Mouse (Mus musculus) heart, embryonic 12.5 days (tissue): ENCODE measurements around the gene Tert. TPM values are rescaled to one million over a fixed set of nuclear protein-coding genes. Genes with fewer than 3 reads are reported as not detected.
A peak's percentile ranks its signal among the peaks of the same experiment; 100 is the strongest.

ENCODE experiments used
- ATAC-seq: fragments of 200-750 bp; cut with Nextera tagmentation; 2 replicates; pipeline ENCODE4 v1.8.0; 2017; ENCODE audit warnings: moderate TSS enrichment, moderate library complexity; ENCODE audit not compliant: insufficient number of reproducible peaks, low FRiP score
- H3K27ac ChIP-seq: fragments of 300-500 bp; sonication (generic); 2 replicates; pipeline ENCODE4 v1.5.1; 2016; ENCODE audit warnings: mild to moderate bottlenecking, moderate library complexity; ENCODE audit not compliant: poor library complexity, severe bottlenecking
- H3K27me3 ChIP-seq: fragments of 300-500 bp; sonication (generic); replicated peaks from 2 replicates; pipeline ENCODE4 v1.6.1; 2016; ENCODE audit warnings: mild to moderate bottlenecking, moderate library complexity
- H3K36me3 ChIP-seq: fragments of 300-500 bp; sonication (generic); 2 replicates; pipeline ENCODE4 v1.6.1; 2016; ENCODE audit warnings: mild to moderate bottlenecking, moderate library complexity
- H3K4me1 ChIP-seq: fragments of 300-500 bp; sonication (generic); replicated peaks from 2 replicates; pipeline ENCODE4 v1.6.1; 2016; ENCODE audit warnings: mild to moderate bottlenecking
- H3K4me2 ChIP-seq: fragments of 300-500 bp; sonication (generic); 2 replicates; pipeline ENCODE4 v1.6.1; 2016; ENCODE audit warnings: mild to moderate bottlenecking, moderate library complexity
- H3K4me3 ChIP-seq: fragments of 300-500 bp; sonication (generic); 2 replicates; pipeline ENCODE4 v1.5.1; 2016; ENCODE audit warnings: mild to moderate bottlenecking
- H3K9ac ChIP-seq: fragments of 300-500 bp; sonication (generic); 2 replicates; pipeline ENCODE4 v1.6.1; 2016; ENCODE audit warnings: mild to moderate bottlenecking, moderate library complexity
- H3K9me3 ChIP-seq: fragments of 300-500 bp; sonication (generic); replicated peaks from 2 replicates; pipeline ENCODE4 v1.6.1; 2016; ENCODE audit warnings: mild to moderate bottlenecking, moderate library complexity
- WGBS: fragments of 180-500 bp; shearing (Covaris S2); methylation state at CpG from one replicate; pipeline ENCODE4 v1.1.7; 2016; 5-methylcytosine and 5-hydroxymethylcytosine counted together
- polyA plus RNA-seq: library from polyadenylated mRNA; unstranded; fragments of >200 nt; fragmentation: Nextera tagmentation; extraction: Ambion mirVana; gene quantifications from 2 replicates; pipeline ENCODE4 v1.2.1, GENCODE M21; 2016

Gene Tert
- polyA plus RNA-seq = 2.9 and 3.0 TPM in 2 replicates

GRCm38 (mm10) chr13:73626745-73627549, at the start of gene Tert:
Gene Tert (plus strand): TSS chr13:73626911.
- Histone ChIP-seq H3K27me3 (peaks cover 11% of the 10 kb centered on the region; the same call in 1 of the 2 replicates), H3K9me3 (no peaks in the 10 kb centered on the region), H3K4me2 (peak within 1 kb of the TSS; percentile 97), H3K4me3 (peak within 1 kb of the TSS; percentile 73), H3K36me3 (0 out of 2 replicates have a peak, but pooled peaks cover 8% of the 10 kb centered on the region), H3K4me1 (peaks cover 8% of the 10 kb centered on the region), H3K27ac (no peak within 1 kb of the TSS), H3K9ac (peak within 1 kb of the TSS; percentile 77)
- WGBS = 13% methylated on average over 47 of the region's 47 CpGs
- peak; percentile 51 for ATAC-seq

DNA sequence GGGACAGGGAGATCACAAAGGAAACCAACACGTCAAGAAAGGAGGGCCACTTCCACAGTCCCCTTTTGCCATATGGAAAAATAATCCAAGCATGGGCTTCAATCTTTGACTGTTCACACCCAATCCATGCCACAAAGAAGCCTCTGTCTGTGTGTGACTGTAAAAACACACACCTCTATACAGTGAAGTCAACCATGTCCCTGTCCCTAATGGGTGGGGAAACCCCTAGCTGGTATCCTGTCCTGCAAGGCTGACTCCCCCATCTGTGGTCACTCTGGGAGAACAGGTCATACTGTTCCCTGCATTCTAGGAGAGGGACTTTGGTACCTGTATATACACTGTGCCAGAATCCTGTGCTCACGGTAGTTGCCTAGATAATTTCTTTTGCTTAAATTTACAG, 49.4 kb upstream of the Tert start:
- no peaks in the 10 kb centered on the region for H3K36me3 ChIP-seq
- 74% methylated on average over 2 of the region's 2 CpGs for WGBS

DNA sequence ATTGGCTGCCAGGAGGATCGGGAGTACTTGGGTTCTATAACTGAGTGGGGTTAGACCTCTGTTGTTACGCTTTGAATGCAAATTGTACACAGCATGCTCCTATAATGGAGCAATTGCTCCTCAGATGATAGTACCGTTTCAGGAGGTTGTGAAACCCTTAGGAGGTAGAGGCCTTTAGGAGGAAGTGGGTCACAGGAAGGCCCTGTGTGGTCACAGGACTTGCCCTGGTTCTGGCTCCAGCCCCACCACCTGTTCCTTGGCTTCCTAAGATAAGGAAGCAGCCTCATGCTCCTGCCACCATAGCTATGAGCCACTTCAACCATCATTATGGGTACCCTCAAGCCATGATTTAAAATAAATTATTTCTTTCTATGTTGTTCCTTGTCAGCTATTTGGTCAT, 35.2 kb upstream of the Tert start:
- no peak overlapping the region for H3K27ac ChIP-seq
- no peak for ATAC-seq
- H3K9ac ChIP-seq = no peak overlapping the region
- H3K9me3 ChIP-seq = no peaks in the 10 kb centered on the region
- no peak overlapping the region for H3K4me3 ChIP-seq
- H3K36me3 ChIP-seq = no peaks in the 10 kb centered on the region
- peaks cover 37% of the 10 kb centered on the region for H3K27me3 ChIP-seq
- WGBS = 83% methylated on average over 3 of the region's 3 CpGs
- H3K4me2 ChIP-seq = no peak overlapping the region
- no peaks in the 10 kb centered on the region for H3K4me1 ChIP-seq

More for the DNA sequence above, 49.4 kb upstream of the Tert start:
- no peak overlapping the region for H3K4me2 ChIP-seq
- no peak overlapping the region for H3K27ac ChIP-seq
- H3K9me3 ChIP-seq = no peaks in the 10 kb centered on the region
- H3K27me3 ChIP-seq = no peaks in the 10 kb centered on the region
- no peak overlapping the region for H3K9ac ChIP-seq
- no peak overlapping the region for H3K4me3 ChIP-seq
- no peaks in the 10 kb centered on the region for H3K4me1 ChIP-seq
- no peak for ATAC-seq

- 47% methylated on average over 2 of the region's 2 CpGs for WGBS
- H3K27ac ChIP-seq = no peak overlapping the region
- H3K27me3 ChIP-seq = peaks cover 42% of the 10 kb centered on the region
- H3K4me2 ChIP-seq = no peak overlapping the region
- no peak for ATAC-seq
- no peaks in the 10 kb centered on the region for H3K4me1 ChIP-seq
- no peaks in the 10 kb centered on the region for H3K36me3 ChIP-seq
- no peak overlapping the region for H3K9ac ChIP-seq
- H3K4me3 ChIP-seq = no peak overlapping the region
- H3K9me3 ChIP-seq = no peaks in the 10 kb centered on the region
Measured at GRCm38 (mm10) chr13:73592546-73592945, 34.2 kb upstream of the Tert start.

- no peaks in the 10 kb centered on the region for H3K9me3 ChIP-seq
- H3K27me3 ChIP-seq = peaks cover 42% of the 10 kb centered on the region
- no peaks in the 10 kb centered on the region for H3K4me1 ChIP-seq
- no peak overlapping the region for H3K9ac ChIP-seq
- no peak for ATAC-seq
- H3K27ac ChIP-seq = no peak overlapping the region
- WGBS = 66% methylated on average over 4 of the region's 4 CpGs
- H3K4me2 ChIP-seq = no peak overlapping the region
- H3K4me3 ChIP-seq = no peak overlapping the region
- no peaks in the 10 kb centered on the region for H3K36me3 ChIP-seq
Measured at GRCm38 (mm10) chr13:73596276-73596675, 30.4 kb upstream of the Tert start.

DNA sequence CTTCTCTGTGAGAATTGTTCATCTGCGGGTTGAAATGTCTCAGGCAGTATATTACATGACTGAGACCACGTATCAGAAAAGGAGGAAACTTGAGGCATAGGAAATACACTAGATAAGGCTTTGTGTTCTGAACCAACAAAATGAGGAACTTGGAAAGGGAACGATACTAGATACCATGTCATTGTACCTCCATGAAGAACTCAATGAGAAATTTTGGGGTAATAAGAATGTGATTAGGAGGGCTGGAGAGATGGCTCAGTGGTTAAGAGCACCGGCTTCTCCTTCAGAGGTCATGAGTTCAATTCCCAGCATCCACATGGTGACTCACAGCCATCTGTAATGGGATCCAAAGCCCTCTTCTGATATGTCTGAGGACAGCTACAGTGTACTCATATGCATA, 26.5 kb upstream of the Tert start:
- H3K27ac ChIP-seq = no peak overlapping the region
- H3K4me2 ChIP-seq = no peak overlapping the region
- H3K9me3 ChIP-seq = no peaks in the 10 kb centered on the region
- no peak for ATAC-seq
- no peak overlapping the region for H3K9ac ChIP-seq
- 58% methylated on average over 4 of the region's 4 CpGs for WGBS
- H3K27me3 ChIP-seq = peaks cover 25% of the 10 kb centered on the region
- peaks cover 12% of the 10 kb centered on the region for H3K4me1 ChIP-seq
- H3K4me3 ChIP-seq = no peak overlapping the region
- no peaks in the 10 kb centered on the region for H3K36me3 ChIP-seq

DNA sequence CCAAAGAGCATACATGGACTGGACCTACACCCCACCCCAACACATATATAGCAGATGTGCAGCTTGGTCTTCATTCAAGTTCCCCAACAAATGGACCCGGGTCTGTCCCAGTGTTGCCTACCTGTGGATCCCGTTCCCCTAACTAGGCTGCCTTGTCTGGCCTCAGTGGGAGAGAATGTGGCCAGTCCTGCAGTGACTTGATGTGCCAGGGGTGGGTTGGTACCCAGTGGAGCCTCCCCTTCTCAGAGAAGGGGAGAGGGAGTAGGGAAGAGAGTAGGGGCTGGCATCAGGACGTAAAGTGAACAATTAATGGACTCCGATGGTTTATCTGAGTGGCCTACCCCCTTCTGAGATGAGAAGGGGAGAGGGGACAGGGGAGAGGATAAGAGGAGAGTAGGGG, 23.7 kb upstream of the Tert start:
- peak overlapping the region; percentile 82 for H3K4me3 ChIP-seq
- peaks cover 27% of the 10 kb centered on the region for H3K36me3 ChIP-seq
- peak overlapping the region; percentile 86 for H3K9ac ChIP-seq
- peaks cover 16% of the 10 kb centered on the region for H3K4me1 ChIP-seq
- WGBS = 47% methylated on average over 4 of the region's 4 CpGs
- no peak overlapping the region; the same call in 1 of the 2 replicates for H3K27ac ChIP-seq
- ATAC-seq = no peak
- H3K27me3 ChIP-seq = 0 out of 2 replicates have a peak, but pooled peaks cover 11% of the 10 kb centered on the region
- no peaks in the 10 kb centered on the region for H3K9me3 ChIP-seq
- H3K4me2 ChIP-seq = peak overlapping the region; percentile 95

DNA sequence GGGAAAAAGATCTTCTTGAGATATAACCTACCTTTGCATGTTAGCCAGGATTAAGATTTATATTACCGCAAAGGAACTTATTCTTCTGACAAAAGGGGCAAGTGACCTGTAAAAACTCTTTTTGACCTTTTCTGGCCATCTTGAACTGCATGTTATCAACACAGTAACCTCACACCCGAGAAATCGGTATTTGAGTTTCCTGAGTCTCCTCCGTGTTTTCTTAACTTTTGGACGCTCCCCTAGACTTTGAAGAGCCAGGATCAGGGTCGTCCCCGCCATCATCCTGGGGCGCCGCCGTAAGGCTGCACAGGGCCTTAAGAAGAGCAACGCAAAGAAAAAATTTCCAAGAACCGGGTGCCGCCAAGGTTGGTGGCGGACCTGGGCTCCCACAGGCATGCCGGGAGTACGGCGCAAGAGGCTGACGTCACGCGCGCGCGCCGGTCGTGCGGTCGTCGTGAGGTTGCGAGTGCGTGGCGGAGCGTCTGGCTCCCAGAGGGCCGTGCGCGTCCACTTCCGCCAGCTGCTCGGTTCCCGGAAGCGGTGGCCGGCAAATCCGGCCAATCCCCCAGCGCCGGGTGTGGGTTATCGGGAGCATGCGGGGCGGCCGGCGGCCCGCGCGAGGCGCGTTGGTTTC, 23.1 kb upstream of the Tert start, which contains the start of gene Clptm1l:
Gene Clptm1l, plus strand, starts transcription at position 485 of the 634 bp plus-strand sequence.
- H3K4me3 ChIP-seq = peak within 1 kb of the TSS; percentile 82
- under 1% methylated on average over 46 of the region's 53 CpGs for WGBS
- H3K4me1 ChIP-seq = peaks cover 16% of the 10 kb centered on the region
- peaks cover 32% of the 10 kb centered on the region for H3K36me3 ChIP-seq
- peak within 1 kb of the TSS; percentile 77 for H3K27ac ChIP-seq
- no peaks in the 10 kb centered on the region for H3K9me3 ChIP-seq
- H3K9ac ChIP-seq = peak within 1 kb of the TSS; percentile 86
- ATAC-seq = peak; percentile 98
- peak within 1 kb of the TSS; percentile 95 for H3K4me2 ChIP-seq
- H3K27me3 ChIP-seq = 0 out of 2 replicates have a peak, but pooled peaks cover 8% of the 10 kb centered on the region

DNA sequence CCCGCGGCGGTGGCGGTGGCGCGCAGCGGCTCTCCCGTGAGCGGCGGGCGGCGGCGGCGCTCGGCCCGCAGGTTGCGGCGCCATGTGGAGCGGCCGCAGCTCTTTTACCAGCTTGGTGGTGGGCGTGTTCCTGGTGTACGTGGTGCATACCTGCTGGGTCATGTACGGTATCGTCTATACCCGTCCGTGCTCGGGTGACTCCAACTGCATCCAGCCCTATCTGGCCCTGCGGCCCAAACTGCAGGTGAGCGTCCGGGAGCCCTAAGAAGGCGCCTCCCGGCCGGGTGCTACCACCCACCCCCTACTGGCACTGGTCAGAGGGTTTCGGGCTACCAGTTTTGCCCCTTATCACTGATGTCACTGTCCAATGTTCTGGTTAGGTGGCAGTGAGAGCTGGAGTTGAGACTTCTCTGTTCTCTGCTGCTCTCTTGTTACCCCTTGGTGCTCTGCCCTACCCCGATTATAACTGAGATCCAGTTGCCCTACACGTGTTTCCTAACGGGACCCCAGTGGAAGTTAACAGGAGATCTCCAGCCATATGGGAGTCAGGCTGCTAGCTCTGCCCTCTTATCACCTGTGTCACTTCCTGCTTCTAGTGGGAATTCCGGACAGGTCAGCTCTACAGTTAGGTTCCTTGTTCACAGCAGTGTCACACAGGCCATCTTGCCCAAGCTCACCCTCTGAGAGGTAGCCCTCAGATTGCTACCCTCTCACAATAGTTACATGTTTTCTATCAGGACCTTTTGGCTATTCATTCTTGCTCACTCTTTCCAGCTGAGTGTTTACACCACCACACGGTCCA, 22.4 kb upstream of the Tert start:
- Histone ChIP-seq H3K27me3 (0 out of 2 replicates have a peak, but pooled peaks cover 2% of the 10 kb centered on the region), H3K4me2 (peak overlapping the region; percentile 95), H3K27ac (peak overlapping the region; percentile 77), H3K4me3 (peak overlapping the region; percentile 82), H3K9ac (peak overlapping the region; percentile 86), H3K4me1 (peaks cover 16% of the 10 kb centered on the region), H3K9me3 (no peaks in the 10 kb centered on the region), H3K36me3 (peaks cover 40% of the 10 kb centered on the region)
- peak; percentile 72 for ATAC-seq
- 4% methylated on average over 23 of the region's 39 CpGs for WGBS

DNA sequence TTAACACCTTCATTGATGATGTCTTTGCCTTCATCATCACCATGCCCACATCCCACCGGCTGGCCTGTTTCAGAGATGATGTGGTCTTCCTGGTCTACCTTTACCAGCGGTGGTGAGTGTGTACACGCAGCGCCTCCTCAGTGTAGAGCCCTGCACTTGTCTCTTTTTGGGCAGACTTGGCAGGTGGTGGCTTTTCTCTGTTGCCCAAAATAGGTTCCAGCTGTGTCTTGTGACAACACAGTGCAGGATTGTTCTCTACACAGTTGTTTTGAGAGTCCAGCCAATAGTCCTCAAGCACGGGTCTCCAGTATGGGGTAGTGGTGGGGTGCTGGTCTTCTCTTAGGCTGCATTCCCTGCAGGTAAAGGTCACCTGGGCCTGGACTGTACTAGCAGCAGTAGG, 8.3 kb upstream of the Tert start:
- Histone ChIP-seq H3K4me1 (no peaks in the 10 kb centered on the region), H3K27ac (no peak overlapping the region), H3K9me3 (no peaks in the 10 kb centered on the region), H3K4me2 (no peak overlapping the region), H3K27me3 (no peaks in the 10 kb centered on the region), H3K4me3 (no peak overlapping the region), H3K9ac (no peak overlapping the region), H3K36me3 (peaks cover 86% of the 10 kb centered on the region)
- 92% methylated on average over 5 of the region's 5 CpGs for WGBS
- ATAC-seq = no peak

DNA sequence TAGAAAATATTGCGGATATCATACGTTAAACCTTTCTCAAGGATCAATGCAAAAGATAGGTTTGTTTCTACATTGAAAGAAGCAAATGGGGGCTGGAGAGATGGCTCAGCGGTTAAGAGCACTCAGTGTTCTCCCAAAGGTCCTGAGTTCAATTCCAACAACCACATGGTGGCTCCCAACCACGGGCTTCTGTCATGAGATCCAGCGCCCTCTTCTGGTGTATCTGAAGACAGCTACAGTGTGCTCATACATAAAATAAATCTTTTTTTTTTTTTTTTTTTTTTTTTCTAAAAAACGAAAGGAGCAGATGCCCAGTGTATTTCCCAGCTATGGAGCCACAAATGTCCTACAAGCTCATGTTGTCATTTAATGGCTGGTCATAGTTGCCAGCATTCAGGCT, 6.1 kb upstream of the Tert start:
- no peak overlapping the region for H3K9ac ChIP-seq
- peaks cover 63% of the 10 kb centered on the region for H3K36me3 ChIP-seq
- no peaks in the 10 kb centered on the region for H3K9me3 ChIP-seq
- no peak overlapping the region for H3K27ac ChIP-seq
- WGBS = 71% methylated on average over 6 of the region's 6 CpGs
- no peak overlapping the region for H3K4me2 ChIP-seq
- no peaks in the 10 kb centered on the region for H3K27me3 ChIP-seq
- ATAC-seq = no peak
- H3K4me3 ChIP-seq = no peak overlapping the region
- no peaks in the 10 kb centered on the region for H3K4me1 ChIP-seq
